Mouse (Mus musculus) adrenal gland, postnatal 14 days (tissue): ENCODE measurements around the gene Ift27. TPM values are rescaled to one million over a fixed set of nuclear protein-coding genes. Genes with fewer than 3 reads are reported as not detected.

Experiments used
- DNase-seq: peaks from one replicate; pipeline ENCODE4 v3.0.0; 2021; ENCODE audit warnings: mixed read lengths
- long read RNA-seq, 2 experiments: library from polyadenylated mRNA; stranded (forward); transcript quantifications; one replicate each; pipeline ENCODE4 v2.0.0; 2021
- total RNA-seq: library from RNA; stranded (reverse); gene quantifications from 2 replicates; pipeline ENCODE4 v1.2.3, GENCODE M21; 2021

The Ift27 gene
- 17.2 and 18.4 TPM in 2 replicates for total RNA-seq
- long read RNA-seq, experiment 1, transcript Ift27-201 (7 exons, 1,013 nt) = major isoform, 17 of 23 reads
- long read RNA-seq, experiment 1, partial matches to known transcripts = 3 of 23 reads
- long read RNA-seq, experiment 1, other reads (novel, unspliced or antisense) = 3 of 23 reads
- long read RNA-seq, experiment 2, transcript Ift27-201 (7 exons, 1,013 nt) = major isoform, 19 of 20 reads
- long read RNA-seq, experiment 2, partial matches to known transcripts = 1 of 20 reads
- long read RNA-seq, experiment 2, other reads (novel, unspliced or antisense) = 0 of 20 reads

DNA sequence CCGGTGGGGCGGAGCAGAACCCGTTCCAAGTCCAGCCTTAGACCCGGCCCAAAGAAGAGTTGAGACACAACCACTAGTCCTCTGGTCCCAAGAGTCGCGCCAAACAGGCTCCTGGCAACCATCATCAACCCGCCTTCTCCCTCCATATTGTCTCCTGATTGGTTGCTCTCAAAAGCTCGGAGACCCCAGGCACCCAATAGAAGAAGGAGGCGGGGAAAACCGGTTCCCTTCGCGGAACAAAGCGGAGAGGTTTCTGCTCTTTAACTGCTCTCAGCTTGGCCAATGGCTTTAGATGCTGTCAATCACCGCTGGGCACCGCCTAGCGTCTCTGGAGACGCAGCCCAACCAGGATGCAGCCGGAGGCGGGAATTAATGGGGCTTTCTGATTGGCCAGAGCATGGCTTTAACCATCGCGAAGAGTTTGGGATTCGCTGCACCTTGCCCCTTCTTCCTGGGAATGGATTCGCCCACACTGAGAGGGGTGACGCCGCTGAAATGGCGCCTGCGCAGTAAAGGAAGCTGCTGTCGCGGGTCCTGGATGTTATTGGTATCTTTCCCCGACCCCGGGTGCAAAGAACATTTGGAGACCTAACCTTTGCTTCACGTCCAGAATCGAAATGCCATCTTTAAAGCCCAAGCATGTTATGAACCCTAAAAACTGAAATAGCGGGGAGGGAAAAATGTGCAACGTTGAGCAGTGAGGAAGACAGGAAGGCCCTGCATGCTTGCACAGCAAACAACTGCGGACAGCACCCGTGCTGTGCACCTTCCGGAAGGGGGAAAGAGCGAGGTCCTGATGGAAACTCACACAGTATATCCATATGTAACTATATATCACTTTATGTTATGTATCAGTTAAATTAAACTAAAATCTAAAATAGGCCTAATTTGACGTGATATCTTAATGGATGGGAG is at the start of gene Ift27:
TSS of gene Ift27 (minus strand) at position 136 of the 915 bp plus-strand sequence.
- DNase-seq = peak; percentile 98

DNA sequence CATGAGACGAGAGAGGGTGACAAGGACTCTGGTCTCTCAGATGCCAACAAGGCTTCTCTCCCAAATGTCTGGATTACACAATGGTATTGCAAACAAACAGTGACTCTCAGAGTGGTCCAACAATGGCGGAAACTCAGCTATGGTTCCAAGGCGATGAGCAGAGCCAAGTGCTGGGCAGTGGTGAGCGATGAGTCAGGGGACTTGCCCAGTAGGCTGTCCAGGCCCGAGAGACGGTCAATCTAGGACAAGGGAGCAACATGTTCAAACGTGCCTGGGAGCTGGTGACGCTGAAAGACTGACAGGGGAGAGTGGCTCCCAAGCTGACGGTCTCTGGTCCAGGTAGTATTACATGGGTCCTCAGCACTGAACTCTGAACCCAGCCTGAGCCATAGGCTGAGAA is 41.4 kb upstream of the Ift27 start:
- no peak for DNase-seq

GRCm38 (mm10) chr15:78211367-78211766 is 37.5 kb upstream of the Ift27 start:
- no peak for DNase-seq

GRCm38 (mm10) chr15:78210203-78210602 is 36.3 kb upstream of the Ift27 start:
- DNase-seq = no peak

GRCm38 (mm10) chr15:78206312-78206711 is 32.4 kb upstream of the Ift27 start, which contains the start of gene Pvalb:
TSS of gene Pvalb (minus strand) at chr15:78206400.
- DNase-seq = no peak

- DNase-seq = peak; percentile 49
Observed at GRCm38 (mm10) chr15:78205192-78205591, 31.3 kb upstream of the Ift27 start.

DNA sequence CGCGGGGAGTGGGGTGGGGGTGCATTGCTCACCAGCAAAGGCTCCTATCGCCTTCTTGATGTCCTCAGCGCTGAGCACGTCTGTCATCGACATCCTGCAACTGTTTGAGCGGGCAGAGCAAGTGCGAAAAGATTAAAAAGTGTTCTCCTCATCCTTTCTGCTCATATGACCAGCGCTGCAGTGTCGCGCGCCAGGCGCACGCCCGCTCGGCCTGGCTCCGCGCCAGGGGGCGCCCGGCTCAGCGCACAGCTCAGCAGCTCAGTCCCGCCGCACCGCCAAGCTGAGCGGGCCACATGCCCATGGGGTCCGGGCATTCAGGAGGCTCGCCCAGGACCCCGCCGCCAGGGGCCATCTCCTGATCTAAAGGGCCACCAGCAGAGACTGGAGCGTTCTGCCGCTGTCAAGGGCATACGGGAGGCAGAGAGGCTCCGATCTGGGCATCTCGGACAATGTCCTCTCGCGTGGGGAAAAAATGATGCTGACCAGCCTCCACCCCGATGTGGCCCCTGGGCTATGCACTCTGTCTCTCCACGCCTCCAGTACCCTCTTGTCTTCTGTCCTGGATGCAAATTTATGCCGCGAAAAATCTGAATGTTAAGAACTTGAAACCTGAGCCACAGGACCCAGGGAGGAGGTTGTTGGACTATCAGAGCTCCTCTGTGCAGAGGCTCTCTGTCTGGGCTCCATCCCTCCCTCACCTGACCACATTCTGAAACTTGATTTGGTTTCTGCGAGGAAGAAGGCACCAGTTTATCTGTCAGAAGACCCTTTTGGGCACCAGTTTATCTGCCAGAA is 30.3 kb upstream of the Ift27 start:
- peak; percentile 58 for DNase-seq

GRCm38 (mm10) chr15:78195096-78195880 is 21.4 kb upstream of the Ift27 start:
- DNase-seq = no peak

DNA sequence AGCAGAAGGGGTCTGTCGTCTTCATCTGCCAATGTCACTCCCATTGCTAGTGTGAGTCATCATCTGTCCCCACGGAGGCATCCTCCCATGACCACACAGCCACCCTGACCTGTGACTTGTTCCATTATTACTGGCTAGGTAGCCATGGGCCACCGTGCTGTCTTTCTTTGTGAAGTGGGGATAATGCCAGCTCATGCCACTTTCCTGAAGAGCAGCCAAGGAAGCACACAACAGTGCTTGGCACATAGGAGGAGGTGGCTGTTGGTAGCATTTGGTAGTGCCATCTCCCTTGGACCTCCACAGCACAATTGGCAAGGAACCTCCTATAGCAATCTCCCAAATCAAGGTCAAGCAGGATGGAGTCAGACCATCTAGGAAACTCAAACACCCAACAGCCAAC is 20.4 kb upstream of the Ift27 start:
- no peak for DNase-seq

DNA sequence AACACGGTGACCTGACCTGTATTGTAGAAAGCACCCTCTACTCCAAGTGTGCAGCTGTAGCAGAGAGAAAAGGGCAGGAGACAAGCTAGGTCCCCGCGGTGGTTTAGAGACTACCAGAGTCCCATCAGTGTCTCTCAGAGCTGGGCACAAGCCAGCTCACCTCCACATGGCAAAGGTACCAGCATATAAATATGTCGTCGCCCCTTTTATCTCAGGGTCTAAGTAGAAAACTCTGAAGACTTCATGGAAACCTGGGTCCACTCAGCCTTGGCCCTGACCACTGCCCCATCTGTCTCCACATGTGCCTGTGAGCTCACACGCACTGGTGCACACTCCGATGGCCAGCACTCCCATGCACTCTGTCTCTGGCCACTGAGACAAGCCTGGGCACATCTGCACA is 15.7 kb upstream of the Ift27 start:
- DNase-seq = no peak

GRCm38 (mm10) chr15:78188546-78188945 is 14.6 kb upstream of the Ift27 start:
- no peak for DNase-seq

- DNase-seq = no peak
Observed at GRCm38 (mm10) chr15:78186906-78187305, 13.0 kb upstream of the Ift27 start.

- DNase-seq = no peak
Observed at GRCm38 (mm10) chr15:78185609-78186008, 11.7 kb upstream of the Ift27 start.

DNA sequence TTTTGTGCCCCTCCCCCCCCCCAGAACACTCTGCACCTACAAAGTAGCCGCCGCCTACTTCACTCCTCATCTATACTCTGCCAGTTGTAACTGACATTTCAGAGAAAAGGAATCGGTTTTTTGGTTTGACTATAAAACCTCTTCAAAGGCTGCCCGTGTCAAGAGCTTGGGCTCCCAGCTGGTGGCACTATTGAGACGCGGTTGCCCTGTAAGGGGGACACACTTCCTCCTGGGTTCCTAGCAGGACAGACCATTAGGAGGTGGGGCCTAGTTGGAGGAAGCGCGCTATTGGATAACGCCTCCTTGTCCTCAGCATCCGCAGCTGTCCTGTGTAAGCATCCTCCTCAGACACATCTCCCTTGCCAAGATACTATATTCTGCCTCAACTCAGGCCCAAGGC is 10.9 kb upstream of the Ift27 start:
- DNase-seq = peak; percentile 72

DNA sequence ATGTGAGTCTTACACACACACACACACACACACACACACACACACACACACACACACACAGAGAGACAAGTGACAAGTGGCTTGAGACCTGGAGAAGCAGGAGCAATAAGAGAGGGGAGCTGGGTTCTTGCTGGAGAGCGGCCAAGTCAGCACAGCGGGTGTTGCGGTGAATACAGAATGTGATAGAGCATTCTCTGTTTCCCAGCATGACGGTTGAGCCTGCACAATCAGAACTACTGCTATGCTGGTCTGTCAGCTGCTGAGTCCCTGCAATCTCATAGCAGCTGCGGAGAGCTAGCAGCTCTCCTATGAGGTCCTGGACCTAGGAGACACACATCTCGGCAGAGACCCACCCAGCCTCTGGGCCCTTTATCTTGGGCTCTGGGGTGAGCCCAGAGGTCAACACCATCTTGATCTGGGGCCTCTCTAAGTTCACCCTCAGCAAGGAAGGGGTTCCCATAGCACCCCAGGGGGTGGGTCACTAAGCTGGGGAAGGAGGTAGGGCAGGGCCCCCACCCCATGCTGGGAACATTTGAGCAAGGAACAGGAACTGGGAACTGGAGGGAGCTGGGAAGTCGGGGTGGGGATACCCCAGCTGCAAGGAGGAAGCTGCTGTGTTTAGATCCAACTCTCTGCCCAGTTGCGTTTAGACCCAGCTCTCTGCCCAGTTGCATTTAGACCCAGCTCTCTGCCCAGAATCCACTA is 7.9 kb upstream of the Ift27 start:
- DNase-seq = peak; percentile 32

DNA sequence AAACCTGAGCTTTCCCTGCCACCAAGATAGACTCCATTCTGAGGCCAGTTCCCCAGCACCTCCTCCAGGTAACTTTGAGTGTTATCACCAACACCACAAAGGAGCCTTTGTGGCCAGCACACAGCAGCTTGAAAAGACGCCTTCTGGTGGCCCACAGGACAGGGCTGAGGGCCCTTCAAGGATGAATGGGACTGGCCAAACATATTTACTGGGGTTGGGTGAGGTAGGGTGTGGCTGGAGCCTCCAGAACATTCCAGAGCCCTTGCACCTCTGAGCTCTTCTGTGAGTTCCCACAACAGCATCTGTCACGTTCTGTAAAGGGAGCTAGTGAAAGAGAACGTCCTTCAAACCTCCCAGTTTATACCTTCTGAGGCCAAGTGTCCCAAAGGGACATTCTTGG is 5.9 kb upstream of the Ift27 start:
- DNase-seq = no peak

GRCm38 (mm10) chr15:78178397-78178796 is 4.5 kb upstream of the Ift27 start:
- DNase-seq = peak; percentile 92

- DNase-seq = no peak
Observed at GRCm38 (mm10) chr15:78177257-78177656, 3.4 kb upstream of the Ift27 start.

- no peak for DNase-seq
Observed at GRCm38 (mm10) chr15:78174887-78175245, 959 bp upstream of the Ift27 start.

DNA sequence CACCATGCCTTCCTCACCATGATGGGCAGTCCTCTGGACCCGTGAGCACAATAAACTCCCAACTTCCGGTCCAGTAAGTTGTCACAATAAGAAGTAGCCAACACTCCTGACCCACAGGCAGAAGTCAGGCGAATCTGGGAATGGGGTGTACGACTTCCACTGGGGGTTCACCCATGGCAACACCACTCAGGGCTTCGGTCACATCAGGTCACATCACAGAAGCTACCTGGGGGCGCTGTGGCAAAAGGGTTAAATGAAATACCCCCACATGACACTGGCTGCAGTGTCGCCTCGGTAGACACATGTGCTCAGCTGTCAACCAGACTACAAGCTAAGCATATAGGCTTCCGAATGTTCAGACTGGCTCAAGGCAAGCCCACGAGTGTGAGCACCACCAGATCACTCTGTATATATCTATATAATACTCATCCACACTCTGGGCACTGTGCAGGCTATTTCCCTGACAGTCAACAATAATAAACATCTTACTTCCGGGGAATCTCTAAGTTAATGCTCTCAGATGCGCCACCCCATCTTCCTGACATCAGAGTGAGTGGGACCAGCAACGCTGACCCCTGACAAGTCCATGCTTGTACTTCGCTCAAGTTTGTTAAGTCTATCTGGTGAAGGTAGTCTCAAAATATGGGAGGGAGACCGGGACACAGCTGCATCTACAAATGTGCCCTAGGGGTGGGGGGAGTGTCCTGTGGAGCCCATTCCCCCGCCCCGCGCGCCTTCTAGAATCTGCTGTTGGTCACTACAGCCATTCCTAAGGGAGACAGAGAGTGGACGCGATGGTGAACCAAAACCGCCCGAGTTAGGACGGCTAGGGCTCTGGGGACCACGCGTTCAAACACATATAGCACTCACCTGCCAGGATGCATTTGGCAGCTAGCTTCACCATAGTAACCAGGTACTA is 749 bp downstream of the Ift27 start:
- DNase-seq = peak; percentile 20
